Mouse (Mus musculus): ENCODE data around the gene Gm49384. TPM values are rescaled to one million over a fixed set of nuclear protein-coding genes. Genes with fewer than 3 reads are reported as not detected.
A peak's percentile ranks its signal among the peaks of the same experiment; 100 is the strongest.

The Gm49384 gene
- total RNA-seq, 2 experiments from 2014 or later: 3.9 to 4.7 TPM

- no peak for DNase-seq (ENCODE audit: low spot score in 2 of 2)
- intact Hi-C loops (cut with DNase I): no loop called here
Observed at GRCm38 (mm10) chr12:69210056-69210979, 6.3 kb upstream of the Gm49384 start.

- DNase-seq (ENCODE audit: low spot score in 2 of 2): no peak
- intact Hi-C loops (cut with DNase I): no loop called here
Observed at GRCm38 (mm10) chr12:69208520-69208919, 4.5 kb upstream of the Gm49384 start.

GRCm38 (mm10) chr12:69207926-69208325 lies 3.9 kb upstream of the Gm49384 start:
- no peak for DNase-seq (ENCODE audit: low spot score in 2 of 2)
- intact Hi-C loops (cut with DNase I): no loop called here

- DNase-seq (ENCODE audit: low spot score in 2 of 2): no peak
- intact Hi-C loops (cut with DNase I): no loop called here
Observed at GRCm38 (mm10) chr12:69207396-69207795, 3.3 kb upstream of the Gm49384 start.

GRCm38 (mm10) chr12:69198985-69199384 lies 5.1 kb downstream of the Gm49384 start:
- DNase-seq (ENCODE audit: low spot score in 2 of 2): no peak
- intact Hi-C loops (cut with DNase I): loop anchor here (5.0 kb wide), 1 partner anchor 43 kb away; the partner anchor contains the start of gene Klhdc1

- DNase-seq (ENCODE audit: low spot score in 2 of 2): peak; percentile 67 to 68
- intact Hi-C loops (cut with DNase I): loop anchor here (5.0 kb wide), 1 partner anchor 44 kb away; the partner anchor contains the start of gene Klhdc1
Observed at GRCm38 (mm10) chr12:69198164-69198535, 5.9 kb downstream of the Gm49384 start, which contains the start of gene Dnaaf2. Gene Dnaaf2 (minus strand): TSS chr12:69198429.

- intact Hi-C loops (cut with DNase I): loop anchor here (1.0 to 5.0 kb wide), 3 partner anchors 13 to 99 kb away; partner anchors contain the start of genes Klhdc1, Klhdc2, Mgat2 and Rpl36al
Observed at GRCm38 (mm10) chr12:69197378-69198163, 6.5 kb downstream of the Gm49384 start.

GRCm38 (mm10) chr12:69196444-69197377 lies 7.4 kb downstream of the Gm49384 start, which contains the start of gene Gm49383:
Gene Gm49383 (minus strand): TSS chr12:69197104.
- intact Hi-C loops (cut with DNase I): loop anchor here (1.0 to 5.0 kb wide), 3 partner anchors 12 to 100 kb away; partner anchors contain the start of genes Klhdc1, Klhdc2, Mgat2 and Rpl36al
- DNase-seq (ENCODE audit: low spot score in 2 of 2): peak; percentile 74 to 79

More at GRCm38 (mm10) chr12:69197378-69198163, 6.5 kb downstream of the Gm49384 start:
- peak; percentile 31 to 52 for DNase-seq (ENCODE audit: low spot score in 2 of 2)

GRCm38 (mm10) chr12:69192637-69193036 lies 11.4 kb downstream of the Gm49384 start:
- no peak for DNase-seq (ENCODE audit: low spot score in 2 of 2)
- intact Hi-C loops (cut with DNase I): no loop called here

GRCm38 (mm10) chr12:69191396-69191795 lies 12.7 kb downstream of the Gm49384 start:
- intact Hi-C loops (cut with DNase I): no loop called here
- DNase-seq (ENCODE audit: low spot score in 2 of 2): no peak

- DNase-seq (ENCODE audit: low spot score in 2 of 2): no peak
- intact Hi-C loops (cut with DNase I): no loop called here
Observed at GRCm38 (mm10) chr12:69190522-69190921, 13.5 kb downstream of the Gm49384 start.

GRCm38 (mm10) chr12:69190074-69190473 lies 14.0 kb downstream of the Gm49384 start:
- intact Hi-C loops (cut with DNase I): no loop called here
- no peak for DNase-seq (ENCODE audit: low spot score in 2 of 2)

GRCm38 (mm10) chr12:69186811-69187471 lies 17.1 kb downstream of the Gm49384 start:
- DNase-seq (ENCODE audit: low spot score in 2 of 2): no peak
- intact Hi-C loops (cut with DNase I): no loop called here

- DNase-seq (ENCODE audit: low spot score in 2 of 2): no peak
- intact Hi-C loops (cut with DNase I): no loop called here
Observed at GRCm38 (mm10) chr12:69185371-69185770, 18.7 kb downstream of the Gm49384 start.

- peak in 1 of 2 experiments; percentile 55 for DNase-seq (ENCODE audit: low spot score in 2 of 2)
- intact Hi-C loops (cut with DNase I): loop anchor here (1.0 kb wide), 1 partner anchor 13 kb away; the partner anchor contains the start of gene Gm49383
Observed at GRCm38 (mm10) chr12:69184342-69185295, 19.4 kb downstream of the Gm49384 start.

- intact Hi-C loops (cut with DNase I): loop anchor here (1.0 kb wide), 1 partner anchor 14 kb away; the partner anchor contains the start of gene Gm49383
- peak; percentile 99 for DNase-seq (ENCODE audit: low spot score in 2 of 2)
Observed at GRCm38 (mm10) chr12:69183583-69184308, 20.3 kb downstream of the Gm49384 start, which contains the start of the genes Rpl36al and Mgat2. Gene Rpl36al (minus strand): TSS chr12:69184083. Gene Mgat2 (plus strand): TSS chr12:69184157.

Data from left cerebral cortex, postnatal 25 days (tissue).